Mouse (Mus musculus) spleen, adult 2 months (tissue): ENCODE results near the gene Mafk. TPM values are rescaled to one million over a fixed set of nuclear protein-coding genes. Genes with fewer than 3 reads are reported as not detected.
"Not testable (repeated sequence)": the region's sequence is repeated elsewhere in the genome, so short reads cannot be mapped to it uniquely, and the experiment has no call there.

ENCODE experiments used
- DNase-seq, 2 experiments: peaks; one replicate each; pipeline versions ENCODE4 v3.0.0 to v3.0.0-alpha.2; 2012 to 2021; ENCODE audit warnings: low spot score in 2 of 2, low read depth in 1 of 2
- H3K27ac ChIP-seq: fragments of 200-500 bp; 2 replicates; pipeline ENCODE4 v1.5.1; 2012; ENCODE audit warnings: low read length, inconsistent platforms; ENCODE audit not compliant: insufficient read depth
- H3K27me3 ChIP-seq: fragments of 200-500 bp; 2 replicates; pipeline ENCODE4 v1.6.1; 2012; ENCODE audit warnings: mild to moderate bottlenecking, moderate library complexity, low read length, inconsistent platforms; ENCODE audit not compliant: control insufficient read depth, insufficient read depth
- H3K36me3 ChIP-seq: fragments of 200-500 bp; 2 replicates; pipeline ENCODE4 v1.6.1; 2012; ENCODE audit warnings: mild to moderate bottlenecking, low read length, inconsistent platforms; ENCODE audit not compliant: control insufficient read depth, insufficient read depth
- H3K4me1 ChIP-seq: fragments of 200-500 bp; 2 replicates; pipeline ENCODE4 v1.6.1; 2011; ENCODE audit warnings: inconsistent platforms; ENCODE audit not compliant: control insufficient read depth, insufficient read depth, insufficient read length
- H3K4me3 ChIP-seq: fragments of 200-500 bp; 2 replicates; pipeline ENCODE4 v1.5.1; 2011; ENCODE audit warnings: mild to moderate bottlenecking, inconsistent platforms; ENCODE audit not compliant: insufficient read depth, insufficient read length; ENCODE audit errors: extremely low read depth
- CTCF ChIP-seq: fragments of 200-500 bp; IDR thresholded peaks from 2 replicates; pipeline ENCODE4 v1.5.1; 2011; ENCODE audit warnings: mild to moderate bottlenecking, inconsistent platforms; ENCODE audit not compliant: insufficient read depth, insufficient read length, insufficient replicate concordance; ENCODE audit errors: extremely low read depth
- POLR2A ChIP-seq: fragments of 200-500 bp; IDR thresholded peaks from 2 replicates; pipeline ENCODE4 v1.6.1; 2011; ENCODE audit warnings: low read depth, low read length, inconsistent platforms
- WGBS: fragments of 180-500 bp; shearing (Covaris S2); methylation state at CpG from one replicate; pipeline ENCODE4 v1.1.7; 2018; 5-methylcytosine and 5-hydroxymethylcytosine counted together
- polyA plus RNA-seq: library from polyadenylated mRNA; depleted of rRNA; stranded (reverse); fragments of >200 nt; gene quantifications from 2 replicates; pipeline ENCODE4 v1.2.3, GENCODE M21; 2012; rRNA removed

The Mafk gene
- 26.8 and 29.7 TPM in 2 replicates for polyA plus RNA-seq

DNA sequence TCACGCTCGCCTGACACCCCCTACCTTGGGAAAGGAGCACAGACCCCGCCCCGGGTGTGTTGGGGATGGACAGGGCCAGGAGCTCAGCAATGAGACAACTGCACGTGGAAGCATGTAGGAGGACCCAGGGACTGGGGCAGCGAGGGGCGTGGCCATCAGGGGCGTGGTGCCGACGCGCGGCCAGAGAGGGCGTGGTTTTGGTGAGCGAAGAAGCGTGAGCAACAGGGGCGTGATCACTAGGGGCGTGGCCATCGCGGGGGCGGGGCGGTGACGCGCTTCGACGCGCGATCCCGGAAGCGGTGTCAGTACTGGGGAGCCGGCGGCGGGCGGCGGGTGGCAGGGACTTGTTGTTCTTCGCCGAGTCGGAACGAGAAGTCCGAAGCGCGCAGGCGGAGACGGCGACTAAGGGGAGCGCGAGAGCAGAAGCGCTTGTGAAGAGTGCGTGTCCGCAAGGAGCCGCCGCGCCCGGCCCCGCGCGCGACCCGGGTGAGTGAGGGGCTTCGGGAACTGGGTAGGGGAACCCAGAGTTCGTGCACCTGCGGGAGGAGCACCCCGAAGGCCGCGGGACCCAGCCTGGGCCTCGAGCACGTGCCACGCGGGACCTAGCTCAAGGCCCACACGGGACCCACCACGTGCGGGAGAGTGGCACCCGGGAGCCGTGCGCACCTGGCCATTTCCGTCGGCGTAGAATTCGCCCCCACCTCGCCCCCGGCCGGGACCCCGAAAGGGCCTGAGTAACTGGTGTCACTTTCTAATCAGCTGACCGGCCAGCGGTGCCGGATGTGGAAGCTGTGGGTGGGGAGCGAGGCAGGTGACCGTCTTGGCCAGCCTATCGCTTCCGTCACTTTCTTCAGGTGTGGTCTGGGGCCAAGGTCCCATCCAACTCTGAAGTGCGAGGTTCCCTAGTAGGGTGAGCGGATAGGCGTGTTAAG, at the start of gene Mafk:
Gene Mafk (plus strand): TSS at position 287 of the 932 bp plus-strand sequence.
- Histone ChIP-seq H3K27ac (peak within 1 kb of the TSS; percentile 94), H3K36me3 (no peaks in the 10 kb centered on the region), H3K4me3 (peak within 1 kb of the TSS; percentile 76), H3K27me3 (no peaks in the 10 kb centered on the region), H3K4me1 (peaks cover 36% of the 10 kb centered on the region)
- TF ChIP-seq CTCF (no peak), POLR2A (peak; percentile 87)
- peak; percentile 92 to 98 for DNase-seq
- WGBS: under 1% methylated on average over 92 of the region's 92 CpGs

DNA sequence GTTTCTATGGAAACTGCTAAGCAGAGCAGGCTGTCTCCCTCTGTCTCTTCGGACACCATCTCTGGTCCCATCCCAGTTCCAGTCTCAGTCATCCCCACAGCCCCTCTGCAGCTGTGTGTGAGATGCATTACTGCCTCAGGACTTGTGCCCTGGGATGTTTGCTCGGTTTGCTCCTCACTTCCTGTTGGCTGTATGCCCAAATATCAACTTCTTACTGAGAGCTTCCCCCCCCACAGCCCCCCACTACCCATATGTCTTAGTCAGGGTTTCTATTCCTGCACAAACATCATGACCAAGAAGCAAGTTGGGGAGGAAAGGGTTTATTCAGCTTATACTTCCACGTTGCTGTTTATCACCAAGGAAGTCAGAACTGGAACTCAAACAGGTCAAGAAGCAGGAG, 48.7 kb upstream of the Mafk start:
- not testable (repeated sequence) for H3K4me3 ChIP-seq, H3K4me1 ChIP-seq, H3K27ac ChIP-seq, H3K36me3 ChIP-seq, H3K27me3 ChIP-seq, DNase-seq
- 25% methylated on average over 3 of the region's 3 CpGs for WGBS

DNA sequence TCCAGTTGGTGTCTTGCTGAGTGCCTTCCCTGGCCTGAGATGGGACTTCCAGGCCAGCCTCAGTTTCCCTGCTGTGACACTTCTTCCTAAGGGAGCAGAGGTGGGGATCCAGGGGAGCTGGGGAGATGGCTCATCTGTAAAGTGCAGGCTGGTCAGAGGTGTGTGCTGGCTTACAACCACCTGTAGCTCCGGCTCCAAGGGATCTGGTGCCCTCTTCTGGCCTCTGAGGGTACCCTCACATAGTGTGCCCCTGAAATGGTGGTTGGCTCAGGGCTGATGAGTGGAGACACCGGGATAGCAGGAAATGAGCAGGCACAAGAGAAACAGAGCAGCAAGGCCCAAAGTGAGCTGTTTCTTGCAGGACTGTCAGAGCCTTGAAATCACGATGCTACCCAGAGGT, 45.5 kb upstream of the Mafk start:
- peak; percentile 11 to 42 for DNase-seq
- Histone ChIP-seq H3K27ac (no peak overlapping the region), H3K36me3 (no peaks in the 10 kb centered on the region), H3K4me3 (no peak overlapping the region), H3K4me1 (no peaks in the 10 kb centered on the region), H3K27me3 (no peaks in the 10 kb centered on the region)
- TF ChIP-seq POLR2A: no peak
- peak; percentile 84; the same call in 1 of the 2 replicates for TF ChIP-seq CTCF
- WGBS: 2% methylated on average over 3 of the region's 3 CpGs

DNA sequence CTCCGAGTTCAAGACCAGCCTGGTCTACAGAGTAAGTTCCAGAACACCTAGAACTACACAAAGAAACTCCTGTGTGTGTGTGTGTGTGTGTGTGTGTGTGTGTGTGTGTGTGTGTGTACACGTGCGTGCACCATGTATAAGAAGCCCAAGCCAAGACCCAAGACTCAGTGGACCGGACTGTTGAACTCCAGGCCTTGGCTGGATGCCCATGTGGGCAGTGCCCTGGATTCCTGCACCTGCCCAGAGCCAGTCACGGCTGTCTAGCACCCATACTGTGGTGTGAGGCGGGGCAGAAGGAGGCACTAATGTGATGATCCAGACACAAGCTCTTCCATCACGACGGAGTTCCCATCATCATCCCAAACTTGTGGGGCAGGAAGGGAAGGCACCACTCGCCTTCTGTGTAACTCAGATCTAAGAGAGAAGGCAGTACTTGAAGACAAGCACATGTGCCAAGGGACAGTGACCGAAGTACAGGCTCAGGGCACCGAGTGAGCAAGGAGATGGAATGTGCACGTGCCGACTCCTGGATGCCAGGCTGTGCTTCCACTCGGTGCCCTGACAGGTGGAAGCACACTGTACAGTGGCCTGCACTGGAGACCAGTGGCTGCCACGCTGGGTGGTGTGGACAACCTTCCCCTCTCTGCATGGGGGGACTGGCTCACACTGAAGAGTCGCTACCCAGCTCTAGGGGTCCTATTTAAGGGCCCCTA, 41.7 kb upstream of the Mafk start:
- Histone ChIP-seq H3K36me3 (peaks cover 8% of the 10 kb centered on the region), H3K27me3 (no peaks in the 10 kb centered on the region), H3K4me3 (no peak overlapping the region), H3K4me1 (no peaks in the 10 kb centered on the region), H3K27ac (no peak overlapping the region)
- no peak for DNase-seq
- no peak for TF ChIP-seq POLR2A
- no peak for TF ChIP-seq CTCF
- WGBS: 88% methylated on average over 16 of the region's 16 CpGs

DNA sequence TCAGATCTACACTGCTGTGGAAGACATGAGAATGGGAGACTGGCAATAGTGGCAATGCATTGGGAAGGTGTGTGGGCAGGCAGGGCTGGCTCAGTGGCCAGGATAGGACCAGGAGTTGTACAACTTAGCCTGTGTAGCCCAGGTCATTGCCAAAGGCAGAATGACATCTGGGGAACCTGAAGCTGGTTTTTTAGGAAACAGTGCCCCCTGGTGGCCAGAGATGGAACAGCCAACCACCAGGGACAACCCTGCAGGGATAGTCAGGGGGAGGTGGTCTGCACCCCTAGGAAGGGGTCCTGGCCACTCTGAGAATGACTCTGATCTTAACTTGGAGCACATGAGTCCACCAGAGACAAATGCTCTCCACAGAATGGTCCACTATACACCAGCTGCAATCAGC, 40.8 kb upstream of the Mafk start:
- TF ChIP-seq POLR2A (no peak), CTCF (peak; percentile 77; the same call in 1 of the 2 replicates)
- no peak overlapping the region for H3K27ac ChIP-seq

DNA sequence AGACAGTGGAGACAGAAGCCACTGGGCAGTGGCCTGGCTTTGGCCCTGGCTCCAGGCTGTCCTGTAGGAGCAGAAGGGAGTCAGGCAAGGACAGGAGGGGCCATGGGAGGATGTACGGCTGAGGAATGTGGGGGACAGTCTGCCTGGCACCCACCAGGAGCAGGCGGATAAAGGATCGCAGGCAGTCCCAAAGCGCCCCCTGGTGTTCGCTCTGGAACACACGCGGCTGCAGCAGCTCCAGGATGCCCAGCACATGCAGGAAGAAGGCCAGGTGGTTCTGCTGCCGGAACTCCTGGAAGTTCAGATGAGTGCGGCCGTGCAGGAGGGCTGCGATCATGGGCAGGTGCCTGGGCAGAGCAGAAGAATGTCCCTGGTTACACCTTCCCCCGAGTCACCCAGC, 36.6 kb upstream of the Mafk start:
- H3K4me3 ChIP-seq: no peak overlapping the region
- TF ChIP-seq CTCF (peak; percentile 62; the same call in 1 of the 2 replicates), POLR2A (no peak)
- H3K27ac ChIP-seq: no peak overlapping the region
- peaks cover 43% of the 10 kb centered on the region for H3K36me3 ChIP-seq
- H3K4me1 ChIP-seq: no peaks in the 10 kb centered on the region
- H3K27me3 ChIP-seq: no peaks in the 10 kb centered on the region
- peak in 1 of 2 experiments; percentile 24 for DNase-seq
- 55% methylated on average over 12 of the region's 12 CpGs for WGBS

More for the DNA sequence above, 40.8 kb upstream of the Mafk start:
- Histone ChIP-seq H3K36me3 (peaks cover 10% of the 10 kb centered on the region), H3K4me1 (no peaks in the 10 kb centered on the region), H3K4me3 (no peak overlapping the region), H3K27me3 (no peaks in the 10 kb centered on the region)
- DNase-seq: peak in 1 of 2 experiments; percentile 55

DNA sequence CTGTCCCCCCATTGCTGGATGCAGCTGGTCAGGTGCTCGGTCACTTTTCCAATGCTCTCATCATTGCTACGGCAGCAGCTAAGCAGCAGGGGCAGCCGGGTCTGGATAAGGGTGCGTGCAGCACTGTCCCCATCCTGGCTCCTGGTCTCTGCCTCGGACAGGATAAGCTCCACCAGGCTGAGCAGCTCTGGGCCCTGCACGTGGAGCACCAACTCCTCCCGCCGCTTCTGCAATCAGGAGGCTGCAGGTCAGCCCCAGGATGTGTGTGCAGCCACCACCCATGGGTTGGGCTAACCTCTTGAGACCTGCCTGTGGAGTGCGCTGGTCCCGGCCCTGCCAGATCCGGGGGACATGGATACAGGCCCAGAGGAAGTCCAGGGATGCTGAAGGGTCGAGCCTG, 35.2 kb upstream of the Mafk start:
- Histone ChIP-seq H3K4me3 (no peak overlapping the region), H3K4me1 (no peaks in the 10 kb centered on the region), H3K27ac (no peak overlapping the region), H3K27me3 (no peaks in the 10 kb centered on the region), H3K36me3 (peaks cover 52% of the 10 kb centered on the region)
- TF ChIP-seq CTCF: no peak
- no peak for TF ChIP-seq POLR2A
- no peak for DNase-seq
- WGBS: 90% methylated on average over 12 of the region's 12 CpGs
